Mouse (Mus musculus) CH12.LX (cell line): ENCODE measurements around the gene Lrp6. TPM values are rescaled to one million over a fixed set of nuclear protein-coding genes. Genes with fewer than 3 reads are reported as not detected.

ENCODE experiments used
- DNase-seq: peaks from one replicate; pipeline ENCODE4 v3.0.0-alpha.2; 2013; ENCODE audit errors: extremely low read depth
- H3K27ac ChIP-seq: 2 replicates; pipeline ENCODE4 v1.5.1; 2012; ENCODE audit warnings: low read depth, mild to moderate bottlenecking, control low read depth, moderate library complexity; ENCODE audit not compliant: insufficient read depth
- H3K27me3 ChIP-seq: replicated peaks from 2 replicates; pipeline ENCODE3; 2012; ENCODE audit warnings: inconsistent platforms
- H3K36me3 ChIP-seq, 2 experiments: replicated peaks in 1 of 2; 2 replicates each; pipeline versions ENCODE3 to v1.6.1; 2012; ENCODE audit warnings: inconsistent platforms in 1 of 2, low read length in 1 of 2, mild to moderate bottlenecking in 1 of 2, mixed read lengths in 1 of 2, moderate library complexity in 1 of 2; ENCODE audit not compliant: control insufficient read depth in 1 of 2, insufficient read depth in 1 of 2
- H3K4me1 ChIP-seq, 2 experiments: 2 replicates each; pipeline ENCODE4 v1.6.1; 2012; ENCODE audit warnings: inconsistent platforms in 1 of 2, moderate library complexity in 1 of 2; ENCODE audit not compliant: insufficient read depth in 2 of 2, control insufficient read depth in 1 of 2
- H3K4me2 ChIP-seq: 2 replicates; pipeline ENCODE4 v1.6.1; 2012; ENCODE audit warnings: low read depth, mild to moderate bottlenecking, control low read depth; ENCODE audit not compliant: poor library complexity, insufficient read depth, severe bottlenecking
- H3K4me3 ChIP-seq, 3 experiments: fragments of 150-350 bp in 1 of 3; sonication (generic) in 1 of 3; replicated peaks in 1 of 3; 2 replicates each; pipeline versions ENCODE3 to v1.5.1; 2011 to 2012; ENCODE audit warnings: low read depth in 2 of 3, low read length in 2 of 3, mild to moderate bottlenecking in 2 of 3, moderate library complexity in 2 of 3, control low read depth in 1 of 3, improper control_type of control experiment in 1 of 3, inconsistent platforms in 1 of 3, mixed read lengths in 1 of 3; ENCODE audit not compliant: poor library complexity in 1 of 3
- H3K79me2 ChIP-seq: replicated peaks from 2 replicates; pipeline ENCODE4 v1.6.1; 2012; ENCODE audit warnings: mild to moderate bottlenecking, moderate library complexity; ENCODE audit not compliant: control insufficient read depth, poor library complexity, insufficient read depth, severe bottlenecking; ENCODE audit errors: extremely low read depth
- H3K9ac ChIP-seq: 2 replicates; pipeline ENCODE4 v1.6.1; 2012; ENCODE audit warnings: low read depth, mild to moderate bottlenecking, control low read depth, moderate library complexity; ENCODE audit not compliant: insufficient read depth
- H3K9me3 ChIP-seq: replicated peaks from 2 replicates; pipeline ENCODE3; 2012; ENCODE audit warnings: low read length, inconsistent platforms, mixed read lengths
- BHLHE40 ChIP-seq: IDR thresholded peaks from 2 replicates; pipeline ENCODE4 v1.6.1; 2011; ENCODE audit warnings: mild to moderate bottlenecking, low read depth, low read length, improper control_type of control experiment
- CHD1 ChIP-seq: IDR thresholded peaks from 2 replicates; pipeline ENCODE4 v1.6.1; 2012; ENCODE audit warnings: low read depth, low read length, improper control_type of control experiment, inconsistent platforms
- CTCF ChIP-seq, 2 experiments: IDR thresholded peaks in 1 of 2; conservative IDR thresholded peaks in 1 of 2; 2 replicates each; pipeline ENCODE4 v1.5.1; 2011 to 2012; ENCODE audit warnings: low read depth in 2 of 2, low read length in 2 of 2, improper control_type of control experiment in 1 of 2, inconsistent platforms in 1 of 2, mild to moderate bottlenecking in 1 of 2, moderate library complexity in 1 of 2
- ELF1 ChIP-seq: IDR thresholded peaks from 2 replicates; pipeline ENCODE4 v1.6.1; 2014; ENCODE audit warnings: low read depth, mild to moderate bottlenecking, inconsistent platforms, low read length, improper control_type of control experiment
- ETS1 ChIP-seq: conservative IDR thresholded peaks from 2 replicates; pipeline ENCODE4 v1.6.1; 2012; ENCODE audit warnings: low read depth, mild to moderate bottlenecking, inconsistent platforms, low read length, improper control_type of control experiment, moderate library complexity
- GABPA ChIP-seq: IDR thresholded peaks from 2 replicates; pipeline ENCODE4 v1.6.1; 2012; ENCODE audit warnings: low read depth, low read length, improper control_type of control experiment, inconsistent platforms; ENCODE audit not compliant: insufficient replicate concordance
- IRF4 ChIP-seq: IDR thresholded peaks from 2 replicates; pipeline ENCODE4 v1.6.1; 2014; ENCODE audit warnings: low read depth, mild to moderate bottlenecking, inconsistent platforms, low read length, improper control_type of control experiment
- JUN ChIP-seq: IDR thresholded peaks from 2 replicates; pipeline ENCODE4 v1.6.1; 2011; ENCODE audit warnings: low read depth, mild to moderate bottlenecking, low read length, improper control_type of control experiment, moderate library complexity; ENCODE audit not compliant: insufficient read depth
- KAT2A ChIP-seq: IDR thresholded peaks from 2 replicates; pipeline ENCODE4 v1.6.1; 2012; ENCODE audit warnings: low read length, improper control_type of control experiment, inconsistent platforms; ENCODE audit not compliant: insufficient replicate concordance
- MAFK ChIP-seq: IDR thresholded peaks from 2 replicates; pipeline ENCODE4 v1.6.1; 2011; ENCODE audit warnings: low read length, improper control_type of control experiment; ENCODE audit not compliant: insufficient replicate concordance
- MAX ChIP-seq: IDR thresholded peaks from 2 replicates; pipeline ENCODE4 v1.6.1; 2011; ENCODE audit warnings: low read length, improper control_type of control experiment
- MEF2A ChIP-seq: IDR thresholded peaks from 2 replicates; pipeline ENCODE4 v1.6.1; 2014; ENCODE audit warnings: low read depth, mild to moderate bottlenecking, inconsistent platforms, low read length, improper control_type of control experiment, borderline replicate concordance
- MXI1 ChIP-seq: IDR thresholded peaks from 2 replicates; pipeline ENCODE4 v1.6.1; 2011; ENCODE audit warnings: mild to moderate bottlenecking, low read depth, low read length, improper control_type of control experiment
- MYC ChIP-seq: IDR thresholded peaks from 2 replicates; pipeline ENCODE4 v1.6.1; 2011; ENCODE audit warnings: low read depth, mild to moderate bottlenecking, improper control_type of control experiment, low read length
- NELFE ChIP-seq: IDR thresholded peaks from 2 replicates; pipeline ENCODE4 v1.6.1; 2011; ENCODE audit warnings: low read depth, low read length, improper control_type of control experiment
- NRF1 ChIP-seq: IDR thresholded peaks from 2 replicates; pipeline ENCODE4 v1.6.1; 2014; ENCODE audit warnings: low read depth, mild to moderate bottlenecking, inconsistent platforms, low read length, improper control_type of control experiment, moderate library complexity
- POLR2AphosphoS2 ChIP-seq: IDR thresholded peaks from 2 replicates; pipeline ENCODE4 v1.6.1; 2011; ENCODE audit warnings: low read depth, low read length, improper control_type of control experiment
- RAD21 ChIP-seq: IDR thresholded peaks from 2 replicates; pipeline ENCODE4 v1.6.1; 2011; ENCODE audit warnings: low read depth, mild to moderate bottlenecking, low read length, improper control_type of control experiment, moderate library complexity
- SMC3 ChIP-seq: IDR thresholded peaks from 2 replicates; pipeline ENCODE4 v1.6.1; 2011; ENCODE audit warnings: low read depth, low read length, improper control_type of control experiment
- TCF12 ChIP-seq: IDR thresholded peaks from 2 replicates; pipeline ENCODE4 v1.6.1; 2014; ENCODE audit warnings: low read depth, mild to moderate bottlenecking, inconsistent platforms, low read length, improper control_type of control experiment
- USF1 ChIP-seq: IDR thresholded peaks from 2 replicates; pipeline ENCODE4 v1.6.1; 2014; ENCODE audit warnings: low read depth, mild to moderate bottlenecking, inconsistent platforms, low read length, improper control_type of control experiment
- USF2 ChIP-seq: conservative IDR thresholded peaks from 2 replicates; pipeline ENCODE4 v1.6.1; 2011; ENCODE audit warnings: low read depth, low read length, improper control_type of control experiment
- ZKSCAN1 ChIP-seq: IDR thresholded peaks from 2 replicates; pipeline ENCODE4 v1.6.1; 2012; ENCODE audit warnings: low read depth, inconsistent platforms, low read length, improper control_type of control experiment, borderline replicate concordance
- ZMIZ1 ChIP-seq: IDR thresholded peaks from 2 replicates; pipeline ENCODE4 v1.6.1; 2012; ENCODE audit warnings: low read depth, mild to moderate bottlenecking, inconsistent platforms, low read length, improper control_type of control experiment
- dilution Hi-C: fragments of 300-500 bp; cut with MboI; formaldehyde crosslinking; loops from 2 replicates; pipeline ENCODE4 v1.14.3; 2020; ENCODE audit warnings: low sequenced_read_pairs; ENCODE audit not compliant: extremely low pct_unique_long_range_greater_than_20kb, extremely low pct_ligation_motif_present
- in situ Hi-C: fragments of 300-500 bp; cut with MboI; formaldehyde crosslinking; loops from 3 replicates; pipeline ENCODE4 v1.14.3; 2019; ENCODE audit warnings: low sequenced_read_pairs, low pct_ligation_motif_present, low pct_unique_long_range_greater_than_20kb, mixed read lengths
- polyA plus RNA-seq: library from polyadenylated mRNA; unstranded; fragments of >175 nt; gene quantifications from 2 replicates; pipeline ENCODE4 v1.2.1, GENCODE M21; 2012; ENCODE audit warnings: low read depth; ENCODE audit not compliant: insufficient read length
- total RNA-seq, 2 experiments: library from RNA; depleted of rRNA; stranded (reverse); fragments of 300-350 nt in 1 of 2; fragments of >200 nt in 1 of 2; gene quantifications; 2 replicates each; pipeline ENCODE4 v1.2.3; 2012 to 2014

Lrp6 gene
- total and polyA plus RNA-seq, 3 experiments = 12.4 to 15.6 (median 13.3) TPM

- no peaks in the 10 kb centered on the region for H3K27me3 ChIP-seq
- no peak for TF ChIP-seq MEF2A
- no peak for TF ChIP-seq POLR2AphosphoS2
- TF ChIP-seq MYC = no peak
- TF ChIP-seq KAT2A = no peak
- no peak for TF ChIP-seq USF1
- no peak for TF ChIP-seq SMC3
- no peak for TF ChIP-seq ZMIZ1
- no peak for TF ChIP-seq BHLHE40
- TF ChIP-seq GABPA = no peak
- no peak for TF ChIP-seq ELF1
- no peak for TF ChIP-seq NRF1
- no peak for TF ChIP-seq MXI1
- no peak for TF ChIP-seq IRF4
- TF ChIP-seq ETS1 = no peak
- no peak for TF ChIP-seq JUN
- no peak overlapping the region for H3K4me2 ChIP-seq
- H3K27ac ChIP-seq = no peak overlapping the region
- in situ Hi-C loops = no loop called here
- no peak overlapping the region for H3K4me3 ChIP-seq
- H3K9ac ChIP-seq = no peak overlapping the region
- no peaks in the 10 kb centered on the region for H3K9me3 ChIP-seq
- dilution Hi-C loops = no loop called here
- peaks cover 0 to 21% of the 10 kb centered on the region in 2 experiments for H3K36me3 ChIP-seq
- H3K4me1 ChIP-seq = peaks cover 0 to 4% of the 10 kb centered on the region in 2 experiments; a peak in 1 of 4 replicates
- peaks cover 5% of the 10 kb centered on the region; the same call in 1 of the 2 replicates for H3K79me2 ChIP-seq
- no peak for DNase-seq
Observed at GRCm38 (mm10) chr6:134527596-134528128, 39.1 kb downstream of the Lrp6 start.

GRCm38 (mm10) chr6:134526821-134527595 is 39.8 kb downstream of the Lrp6 start:
- peaks cover 0 to 21% of the 10 kb centered on the region in 2 experiments for H3K36me3 ChIP-seq
- no peaks in the 10 kb centered on the region for H3K27me3 ChIP-seq
- H3K9me3 ChIP-seq = no peaks in the 10 kb centered on the region
- no peak for DNase-seq
- dilution Hi-C loops (no loop called here), in situ Hi-C loops (no loop called here)
- no peak overlapping the region for H3K4me3 ChIP-seq
- TF ChIP-seq NELFE = no peak
- no peak for TF ChIP-seq RAD21
- no peak for TF ChIP-seq CTCF (conservative IDR thresholded peaks at IDR 0.05 in 1 of 2, IDR thresholded peaks at IDR 0.05 in 1 of 2; ENCODE audit: low read depth in 2 of 2, low read length in 2 of 2)
- TF ChIP-seq CHD1 = no peak
- no peak for TF ChIP-seq USF2
- no peak for TF ChIP-seq MAFK
- TF ChIP-seq SMC3 = no peak
- no peak for TF ChIP-seq MXI1
- no peak for TF ChIP-seq NRF1
- TF ChIP-seq MAX = no peak
- TF ChIP-seq KAT2A = no peak
- TF ChIP-seq TCF12 = no peak
- TF ChIP-seq ZMIZ1 = no peak
- no peak for TF ChIP-seq MEF2A
- no peak for TF ChIP-seq ZKSCAN1
- H3K4me1 ChIP-seq = peaks cover 0 to 4% of the 10 kb centered on the region in 2 experiments; a peak in 1 of 4 replicates
- peaks cover 5% of the 10 kb centered on the region; the same call in 1 of the 2 replicates for H3K79me2 ChIP-seq
- H3K27ac ChIP-seq = no peak overlapping the region
- H3K4me2 ChIP-seq = no peak overlapping the region
- no peak overlapping the region for H3K9ac ChIP-seq
